Mouse (Mus musculus): ENCODE measurements around the gene Ldb2.

- TF ChIP-seq CTCF (IDR thresholded peaks at IDR 0.05; ENCODE audit: low read depth, low read length) (no peak), POLR2AphosphoS5 (IDR thresholded peaks at IDR 0.05; ENCODE audit: insufficient replicate concordance, low read depth, low read length) (no peak), GATA1 (IDR thresholded peaks at IDR 0.05; ENCODE audit: borderline replicate concordance, low read length) (no peak)
Measured at GRCm38 (mm10) chr5:44759178-44759577, 40.3 kb downstream of the Ldb2 start.

Measured in G1E (cell line).